Mouse (Mus musculus): ENCODE data around the gene Agmo.

The Agmo gene

DNA sequence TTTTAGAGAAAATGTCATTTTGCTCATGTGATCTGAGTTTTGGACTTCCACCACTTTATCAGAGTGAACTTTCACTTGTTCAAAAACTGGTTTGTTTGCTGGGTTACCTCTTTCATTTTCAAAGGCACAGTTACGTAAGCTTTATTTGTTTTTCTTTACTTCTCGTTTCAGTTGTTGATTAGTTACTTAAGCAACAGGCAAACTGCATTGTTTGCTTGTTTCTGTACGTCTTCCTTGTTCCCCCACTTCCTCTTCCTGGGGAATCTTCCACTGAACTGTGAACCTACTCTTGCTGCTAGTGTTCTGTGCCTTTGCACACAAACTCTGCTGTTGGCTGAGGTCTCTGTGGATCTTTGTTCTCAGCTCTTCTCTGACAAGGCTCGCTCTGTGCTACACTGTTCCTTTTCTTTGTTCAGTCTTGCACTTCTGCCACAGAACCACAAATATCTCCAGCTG, at the start of gene Agmo:
Gene Agmo, plus strand, starts transcription at position 76 of the 456 bp plus-strand sequence.
- no peak for DNase-seq (ENCODE audit: low spot score in 2 of 2)

- no peak for DNase-seq (ENCODE audit: low spot score in 2 of 2)
Observed at GRCm38 (mm10) chr12:37231119-37231518, 10.3 kb upstream of the Agmo start.

GRCm38 (mm10) chr12:37240975-37241565, 371 bp upstream of the Agmo start:
- DNase-seq (ENCODE audit: low spot score in 2 of 2): no peak

DNA sequence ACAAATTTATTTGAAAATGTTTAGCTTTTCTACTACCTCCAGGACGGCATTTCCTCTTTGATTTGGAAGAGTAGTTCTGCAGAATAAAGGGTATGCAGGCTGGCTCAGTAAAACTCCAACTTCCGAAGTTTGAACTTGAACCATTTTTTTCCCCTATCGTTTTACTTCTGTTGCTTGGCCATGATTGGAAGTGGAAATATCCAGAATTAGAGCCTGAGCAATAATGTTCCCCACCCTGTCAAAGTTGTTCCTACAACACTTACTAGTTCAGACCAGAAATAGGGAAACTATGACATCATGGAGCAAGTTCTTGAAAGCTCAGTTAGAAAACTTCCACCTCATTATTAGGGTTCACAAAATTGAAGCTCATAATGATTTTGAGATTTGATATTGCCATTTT, 1.0 kb downstream of the Agmo start:
- no peak for DNase-seq (ENCODE audit: low spot score in 2 of 2)

DNA sequence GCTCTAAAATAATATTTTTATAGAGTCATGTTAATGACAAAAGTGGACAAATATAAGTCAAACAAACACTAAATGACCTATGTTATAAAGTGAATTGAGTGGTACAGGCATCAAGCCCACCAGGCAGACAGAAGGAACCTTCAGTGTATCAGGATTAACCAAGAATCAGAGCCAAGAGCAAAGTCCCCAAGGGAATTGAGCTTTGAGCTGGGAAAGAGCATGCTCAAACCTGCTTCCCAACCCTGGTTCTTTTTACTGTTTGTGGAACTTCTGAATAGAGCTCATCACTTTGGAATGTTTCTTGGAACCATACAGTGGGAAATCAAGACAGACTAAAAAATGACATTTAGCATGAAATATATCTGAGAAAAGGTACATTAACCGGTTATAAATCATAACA, 3.4 kb downstream of the Agmo start:
- no peak for DNase-seq (ENCODE audit: low spot score in 2 of 2)

DNA sequence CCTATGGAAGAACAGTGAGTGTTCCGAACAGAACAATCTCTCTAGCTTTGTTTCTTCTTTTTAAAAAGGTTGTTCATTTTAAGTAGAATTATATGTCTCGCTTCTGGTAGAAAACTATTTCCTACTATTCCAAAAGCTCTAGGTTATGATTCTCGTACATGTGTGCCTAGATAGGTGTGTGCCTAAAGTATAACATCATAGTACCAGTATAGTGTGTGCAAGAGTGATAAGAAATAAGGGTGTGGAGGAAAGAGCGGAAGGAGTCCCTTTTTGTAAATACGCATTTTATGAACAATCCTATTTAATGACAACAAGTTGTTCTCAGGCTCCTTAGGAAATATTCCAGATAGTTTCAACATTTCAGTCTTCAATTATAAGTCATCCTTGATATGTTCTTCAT, 10.2 kb downstream of the Agmo start:
- DNase-seq (ENCODE audit: low spot score in 2 of 2): no peak

- DNase-seq (ENCODE audit: low spot score in 2 of 2): no peak
Observed at GRCm38 (mm10) chr12:37257099-37257498, 15.7 kb downstream of the Agmo start.

DNA sequence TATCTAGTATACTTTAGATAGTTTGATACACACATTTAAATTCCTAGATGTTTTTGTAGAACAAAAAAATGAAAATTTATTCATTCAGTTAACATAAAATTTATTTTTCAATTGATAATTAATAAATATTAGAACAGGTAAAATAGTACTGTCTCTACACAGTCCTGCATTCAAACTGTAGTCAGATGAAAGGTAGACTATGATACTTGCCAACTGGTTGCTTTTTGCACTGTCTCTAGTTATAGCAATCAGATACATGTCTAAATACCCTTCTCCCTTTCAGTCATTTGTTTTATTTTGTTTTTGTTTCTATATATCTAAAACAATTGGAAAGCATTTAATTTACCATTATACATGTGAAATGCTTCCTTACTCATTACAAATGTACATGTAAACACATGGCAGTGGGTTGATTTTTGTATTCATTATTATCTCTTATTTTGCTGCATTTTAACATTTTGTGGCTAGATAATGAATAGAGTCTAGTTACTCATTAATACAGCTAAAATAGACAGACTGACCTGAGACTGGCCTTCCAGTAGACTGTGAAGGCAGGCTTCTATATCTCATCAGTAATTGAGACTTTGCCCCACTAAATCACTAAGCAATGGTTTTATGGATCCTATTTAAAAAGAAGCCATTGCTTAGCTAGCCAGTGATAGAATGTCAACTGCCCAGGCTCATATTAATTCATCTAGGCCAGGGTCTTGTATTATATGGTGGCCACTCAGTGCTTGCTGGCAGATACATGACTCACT, 18.5 kb downstream of the Agmo start:
- DNase-seq (ENCODE audit: low spot score in 2 of 2): no peak

DNA sequence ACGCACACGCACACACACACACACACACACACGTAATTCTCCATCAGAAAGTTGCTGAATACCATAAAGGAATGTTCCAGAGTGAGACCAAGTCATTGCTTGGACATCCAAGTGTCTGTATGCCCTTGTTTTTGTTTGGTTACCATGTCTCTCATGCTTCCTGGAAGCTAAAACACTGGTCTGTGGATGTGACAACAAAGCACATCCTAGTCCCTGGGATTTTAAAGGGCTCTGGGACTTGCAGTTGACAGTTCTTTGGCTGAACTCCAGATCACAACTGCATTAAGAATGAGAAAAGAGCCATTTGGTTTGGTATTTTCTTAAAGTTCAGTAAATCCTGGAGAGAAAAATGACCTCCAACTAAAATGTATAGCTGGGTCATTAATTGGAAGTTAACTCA, 22.2 kb downstream of the Agmo start:
- no peak for DNase-seq (ENCODE audit: low spot score in 2 of 2)

GRCm38 (mm10) chr12:37268636-37269152, 27.3 kb downstream of the Agmo start:
- no peak for DNase-seq (ENCODE audit: low spot score in 2 of 2)

DNA sequence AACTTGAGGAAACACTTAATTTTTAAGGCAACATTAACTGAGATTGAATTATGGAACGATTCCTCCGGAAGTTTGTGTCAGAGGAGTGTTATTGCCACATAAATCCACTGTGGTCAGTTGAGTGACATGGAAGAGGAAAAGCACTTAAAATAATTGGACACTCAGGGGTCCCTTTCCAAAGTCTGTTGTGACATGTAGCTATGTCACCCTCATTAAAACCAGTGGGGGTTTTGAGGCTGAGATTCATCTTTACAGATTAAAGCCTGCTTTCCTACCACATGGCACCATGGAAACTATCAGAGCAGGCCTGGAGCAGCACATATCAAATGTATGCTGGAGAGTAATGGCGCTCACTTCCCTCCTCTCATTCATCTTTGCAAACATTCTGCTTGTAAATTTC, 31.2 kb downstream of the Agmo start:
- DNase-seq (ENCODE audit: low spot score in 2 of 2): no peak

- DNase-seq (ENCODE audit: low spot score in 2 of 2): no peak
Observed at GRCm38 (mm10) chr12:37273964-37274657, 32.7 kb downstream of the Agmo start.

DNA sequence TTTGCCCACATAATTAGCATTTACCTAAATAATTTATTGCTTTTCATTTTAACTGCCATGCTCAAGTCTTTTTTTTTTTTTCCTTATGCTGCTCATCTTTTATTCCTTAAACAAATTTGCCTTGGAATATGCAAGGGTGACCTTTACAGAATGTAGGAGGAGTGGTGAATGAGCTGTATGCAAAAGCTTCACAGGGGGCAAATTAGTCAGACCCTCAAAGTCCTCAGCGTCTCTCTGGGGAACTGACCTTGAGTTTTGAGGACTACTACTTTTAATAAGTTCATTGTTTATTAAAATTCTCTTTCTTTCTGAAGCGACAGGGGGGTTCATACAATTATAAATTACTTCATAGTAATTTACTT, 33.2 kb downstream of the Agmo start:
- no peak for DNase-seq (ENCODE audit: low spot score in 2 of 2)

GRCm38 (mm10) chr12:37306956-37307466, 65.6 kb downstream of the Agmo start:
- DNase-seq (ENCODE audit: low spot score in 2 of 2): no peak

DNA sequence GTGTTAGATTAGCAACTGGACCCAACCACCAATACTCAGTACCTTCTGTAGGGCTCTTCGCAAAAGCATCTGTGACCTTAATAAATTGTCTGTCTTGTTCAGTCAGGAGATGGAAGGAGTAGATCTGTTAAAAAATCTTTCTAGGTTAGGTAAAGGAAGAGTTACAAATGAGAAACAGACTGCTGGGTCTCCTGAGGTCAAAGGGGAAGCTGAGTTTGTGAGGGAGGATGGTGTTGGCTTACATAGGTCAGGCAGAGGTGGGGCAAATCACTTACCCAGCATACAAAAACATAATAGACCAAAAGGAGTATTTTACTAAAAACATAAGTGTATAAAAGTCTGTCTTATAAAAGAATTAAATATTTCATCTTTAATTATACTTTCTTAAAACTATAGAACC, 69.3 kb downstream of the Agmo start:
- no peak for DNase-seq (ENCODE audit: low spot score in 2 of 2)

DNA sequence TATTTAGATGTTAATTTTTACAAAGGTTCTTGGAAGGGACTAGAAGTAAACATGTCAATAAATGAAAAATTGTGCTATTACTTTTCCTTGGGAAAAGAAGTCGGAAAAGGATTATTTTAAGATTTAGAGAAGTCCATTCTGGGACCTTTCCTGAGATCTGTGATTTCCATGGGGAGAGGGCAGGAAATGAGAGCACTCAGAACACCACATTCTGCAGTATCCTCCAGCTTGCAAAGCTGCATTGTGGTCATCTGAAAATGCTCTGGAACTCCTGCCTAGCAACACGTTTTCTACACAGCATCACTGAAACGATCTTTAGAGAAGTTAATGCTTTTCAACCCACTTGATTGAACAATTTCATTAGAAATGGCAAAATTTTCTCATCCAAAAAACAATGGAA, 81.4 kb downstream of the Agmo start:
- DNase-seq (ENCODE audit: low spot score in 2 of 2): no peak

GRCm38 (mm10) chr12:37334987-37335386, 93.5 kb downstream of the Agmo start:
- DNase-seq (ENCODE audit: low spot score in 2 of 2): no peak

DNA sequence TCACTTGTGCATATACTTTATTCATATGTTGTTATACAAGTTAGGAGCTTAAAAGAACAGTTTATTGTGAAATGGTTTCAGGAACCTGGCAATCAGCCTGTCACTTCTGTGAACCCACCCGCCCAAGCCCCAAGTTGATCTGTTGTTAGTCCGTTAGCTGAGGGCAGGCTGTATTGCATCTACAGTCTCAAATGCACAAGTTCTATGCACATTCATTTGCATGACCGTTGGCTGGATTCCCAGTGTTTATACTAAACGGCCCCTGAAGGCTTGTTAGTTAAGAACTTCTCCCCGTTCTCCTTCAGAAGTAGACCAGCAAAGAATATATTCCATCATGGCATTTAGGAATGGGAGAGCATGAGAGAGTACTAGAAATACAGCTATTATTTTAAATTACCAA, 102.8 kb downstream of the Agmo start:
- DNase-seq (ENCODE audit: low spot score in 2 of 2): no peak

DNA sequence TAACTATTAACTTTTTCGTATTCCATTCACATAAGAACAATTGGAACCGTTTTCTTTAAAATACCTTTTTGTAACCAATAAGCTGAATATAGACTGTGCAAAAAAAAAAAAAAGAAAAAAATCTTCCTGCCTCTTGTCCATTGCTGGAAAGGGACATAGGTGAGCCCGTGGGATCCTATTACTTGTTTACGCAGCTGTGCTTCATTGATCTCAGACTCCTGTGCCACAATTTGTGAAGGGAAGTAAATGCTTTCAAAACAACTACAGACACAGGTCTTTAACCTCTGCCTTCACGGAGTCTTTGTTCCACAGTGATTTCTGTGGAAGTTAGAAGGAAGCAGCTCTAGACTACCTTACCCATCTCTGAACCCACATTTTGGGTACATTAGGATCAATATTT, 104.3 kb downstream of the Agmo start:
- DNase-seq (ENCODE audit: low spot score in 2 of 2): no peak

- peak in 1 of 2 experiments; percentile 3 for DNase-seq (ENCODE audit: low spot score in 2 of 2)
Observed at GRCm38 (mm10) chr12:37392316-37392715, 150.9 kb downstream of the Agmo start.

GRCm38 (mm10) chr12:37402541-37402940, 161.1 kb downstream of the Agmo start:
- no peak for DNase-seq (ENCODE audit: low spot score in 2 of 2)

- DNase-seq (ENCODE audit: low spot score in 2 of 2): no peak
Observed at GRCm38 (mm10) chr12:37426350-37426749, 184.9 kb downstream of the Agmo start.

GRCm38 (mm10) chr12:37426750-37427149, 185.3 kb downstream of the Agmo start:
- no peak for DNase-seq (ENCODE audit: low spot score in 2 of 2)
